Mouse (Mus musculus) hindbrain, embryonic 14.5 days (tissue): Measurements from ENCODE around the gene Afap1l2. TPM values are rescaled to one million over a fixed set of nuclear protein-coding genes. Genes with fewer than 3 reads are reported as not detected.

Experiments used
- ATAC-seq: fragments of 200-750 bp; cut with Nextera tagmentation; 2 replicates; pipeline ENCODE4 v1.8.0; 2017; ENCODE audit warnings: moderate number of reproducible peaks, mild to moderate bottlenecking, moderate TSS enrichment, moderate library complexity; ENCODE audit not compliant: low FRiP score
- DNase-seq: peaks from one replicate; pipeline ENCODE4 v3.0.0-alpha.2; 2015; ENCODE audit warnings: low spot score
- H3K27ac ChIP-seq: fragments of 300-500 bp; sonication (generic); 2 replicates; pipeline ENCODE4 v1.5.1; 2014; ENCODE audit warnings: mild to moderate bottlenecking, moderate library complexity
- H3K27me3 ChIP-seq: fragments of 300-500 bp; sonication (generic); 2 replicates; pipeline ENCODE4 v1.6.1; 2014; ENCODE audit warnings: mild to moderate bottlenecking, low read length, mixed read lengths; ENCODE audit not compliant: control insufficient read depth, insufficient read depth
- H3K36me3 ChIP-seq: fragments of 300-500 bp; sonication (generic); replicated peaks from 2 replicates; pipeline ENCODE4 v1.6.1; 2014; ENCODE audit not compliant: control insufficient read depth, insufficient read depth
- H3K4me1 ChIP-seq: fragments of 300-500 bp; sonication (generic); replicated peaks from 2 replicates; pipeline ENCODE4 v1.6.1; 2014; ENCODE audit warnings: antibody characterized with exemption, low read length, mixed read lengths; ENCODE audit not compliant: control insufficient read depth, insufficient read depth
- H3K4me2 ChIP-seq: fragments of 300-500 bp; sonication (generic); replicated peaks from 2 replicates; pipeline ENCODE4 v1.6.1; 2014; ENCODE audit warnings: mild to moderate bottlenecking, moderate library complexity
- H3K4me3 ChIP-seq: fragments of 300-500 bp; sonication (generic); replicated peaks from 2 replicates; pipeline ENCODE4 v1.5.1; 2014; ENCODE audit warnings: mild to moderate bottlenecking, low read length
- H3K9ac ChIP-seq: fragments of 300-500 bp; sonication (generic); 2 replicates; pipeline ENCODE4 v1.6.1; 2014
- H3K9me3 ChIP-seq: fragments of 300-500 bp; sonication (generic); 2 replicates; pipeline ENCODE4 v1.6.1; 2016; ENCODE audit warnings: low read length; ENCODE audit not compliant: control insufficient read depth
- WGBS: fragments of 180-500 bp; shearing (Covaris S2); extraction: QIAGEN DNeasy Blood & Tissue Kit; methylation state at CpG from one replicate; pipeline ENCODE4 v1.1.7; 2014; 5-methylcytosine and 5-hydroxymethylcytosine counted together
- polyA plus RNA-seq: library from polyadenylated mRNA; unstranded; fragments of >200 nt; fragmentation: Nextera tagmentation; extraction: Ambion mirVana; gene quantifications from 2 replicates; pipeline ENCODE4 v1.2.1, GENCODE M21; 2014

Afap1l2 gene
- polyA plus RNA-seq, 1 experiment from 2014 or later = 13.7 TPM

GRCm38 (mm10) chr19:57036860-57037259 is 28.8 kb upstream of the Afap1l2 start:
- Histone ChIP-seq H3K4me1 (no peaks in the 10 kb centered on the region), H3K9ac (no peak overlapping the region), H3K9me3 (no peaks in the 10 kb centered on the region), H3K36me3 (peaks cover 20% of the 10 kb centered on the region), H3K27me3 (no peaks in the 10 kb centered on the region), H3K4me2 (no peak overlapping the region), H3K27ac (no peak overlapping the region), H3K4me3 (no peak overlapping the region)
- ATAC-seq (no peak), DNase-seq (no peak)
- 76% methylated on average over 15 of the region's 15 CpGs for WGBS

DNA sequence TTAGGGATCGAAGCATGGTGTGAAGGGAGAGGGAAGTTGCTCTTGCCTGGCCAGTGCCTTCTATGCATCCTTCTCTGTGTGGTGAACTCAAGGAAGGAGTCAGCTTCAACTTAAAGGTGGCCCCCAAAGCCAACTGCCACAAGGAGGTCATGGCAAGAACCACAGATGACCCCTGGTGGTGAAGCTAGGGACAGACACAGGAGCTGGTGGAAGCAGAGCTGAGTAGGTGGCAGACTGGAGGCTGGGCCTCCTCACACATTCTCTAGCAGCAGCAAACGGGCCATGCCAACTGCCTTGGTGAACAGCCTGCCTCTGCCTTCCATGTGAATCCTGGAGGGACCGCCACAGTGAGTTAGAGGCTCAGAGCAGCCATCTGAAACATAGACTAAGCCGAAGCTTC is 23.6 kb upstream of the Afap1l2 start:
- H3K36me3 ChIP-seq = no peaks in the 10 kb centered on the region
- H3K27me3 ChIP-seq = no peaks in the 10 kb centered on the region
- no peak overlapping the region for H3K4me2 ChIP-seq
- no peaks in the 10 kb centered on the region for H3K4me1 ChIP-seq
- no peak overlapping the region for H3K27ac ChIP-seq
- no peak for ATAC-seq
- H3K4me3 ChIP-seq = no peak overlapping the region
- no peak for DNase-seq
- 73% methylated on average over 4 of the region's 4 CpGs for WGBS
- no peaks in the 10 kb centered on the region for H3K9me3 ChIP-seq
- no peak overlapping the region for H3K9ac ChIP-seq

- DNase-seq (no peak), ATAC-seq (no peak)
- H3K27ac ChIP-seq = no peak overlapping the region
- 93% methylated on average over 6 of the region's 6 CpGs for WGBS
- no peaks in the 10 kb centered on the region for H3K9me3 ChIP-seq
- H3K36me3 ChIP-seq = no peaks in the 10 kb centered on the region
- no peak overlapping the region for H3K9ac ChIP-seq
- H3K27me3 ChIP-seq = no peaks in the 10 kb centered on the region
- no peak overlapping the region for H3K4me2 ChIP-seq
- no peak overlapping the region for H3K4me3 ChIP-seq
- H3K4me1 ChIP-seq = no peaks in the 10 kb centered on the region
Observed at GRCm38 (mm10) chr19:57029461-57029860, 21.4 kb upstream of the Afap1l2 start.

- H3K4me2 ChIP-seq = no peak overlapping the region
- no peaks in the 10 kb centered on the region for H3K27me3 ChIP-seq
- 27% methylated on average over 8 of the region's 8 CpGs for WGBS
- no peak overlapping the region for H3K9ac ChIP-seq
- H3K36me3 ChIP-seq = no peaks in the 10 kb centered on the region
- H3K4me1 ChIP-seq = no peaks in the 10 kb centered on the region
- H3K4me3 ChIP-seq = no peak overlapping the region
- no peak overlapping the region for H3K27ac ChIP-seq
- ATAC-seq (no peak), DNase-seq (no peak)
- H3K9me3 ChIP-seq = no peaks in the 10 kb centered on the region
Observed at GRCm38 (mm10) chr19:57028327-57029179, 20.5 kb upstream of the Afap1l2 start.

GRCm38 (mm10) chr19:57026501-57026900 is 18.5 kb upstream of the Afap1l2 start:
- Histone ChIP-seq H3K9me3 (no peaks in the 10 kb centered on the region), H3K4me3 (no peak overlapping the region), H3K4me1 (no peaks in the 10 kb centered on the region), H3K36me3 (no peaks in the 10 kb centered on the region), H3K9ac (no peak overlapping the region), H3K4me2 (no peak overlapping the region), H3K27ac (no peak overlapping the region), H3K27me3 (no peaks in the 10 kb centered on the region)
- DNase-seq (no peak), ATAC-seq (no peak)
- 79% methylated on average over 4 of the region's 4 CpGs for WGBS

DNA sequence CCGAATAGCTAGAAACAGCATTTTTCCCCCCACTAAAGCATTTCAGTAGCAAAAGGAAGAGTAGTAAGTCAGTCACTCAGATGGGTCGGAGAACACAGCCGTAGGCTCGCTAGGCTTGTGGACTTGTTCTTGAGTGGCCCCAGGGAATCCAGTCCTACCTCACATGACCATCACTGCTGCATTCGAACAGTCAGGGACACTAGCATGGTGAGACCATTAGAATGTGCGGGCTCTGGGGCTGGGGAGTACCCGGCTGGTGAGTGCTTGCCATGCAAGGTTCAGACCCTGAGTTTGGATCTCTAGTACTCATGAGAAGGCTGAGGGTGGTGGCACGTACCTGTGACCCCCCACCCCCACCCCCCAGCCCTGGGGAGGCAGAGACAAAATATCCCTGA is 9.8 kb upstream of the Afap1l2 start:
- H3K27ac ChIP-seq = no peak overlapping the region
- H3K9ac ChIP-seq = no peak overlapping the region
- H3K4me2 ChIP-seq = no peak overlapping the region
- no peaks in the 10 kb centered on the region for H3K36me3 ChIP-seq
- H3K27me3 ChIP-seq = no peaks in the 10 kb centered on the region
- WGBS = 81% methylated on average over 8 of the region's 8 CpGs
- no peak for DNase-seq
- no peaks in the 10 kb centered on the region; the same call in 1 of the 2 replicates for H3K4me1 ChIP-seq
- no peak for ATAC-seq
- H3K9me3 ChIP-seq = no peaks in the 10 kb centered on the region
- H3K4me3 ChIP-seq = no peak overlapping the region

- DNase-seq (no peak), ATAC-seq (no peak)
- H3K4me3 ChIP-seq = no peak overlapping the region
- WGBS = 47% methylated on average over 15 of the region's 15 CpGs
- H3K9me3 ChIP-seq = no peaks in the 10 kb centered on the region
- H3K27me3 ChIP-seq = no peaks in the 10 kb centered on the region
- H3K27ac ChIP-seq = 0 out of 2 replicates have a peak overlapping the region, but pooled peaks have one; percentile 7
- no peak overlapping the region for H3K9ac ChIP-seq
- no peak overlapping the region for H3K4me2 ChIP-seq
- H3K4me1 ChIP-seq = no peaks in the 10 kb centered on the region; the same call in 1 of the 2 replicates
- no peaks in the 10 kb centered on the region for H3K36me3 ChIP-seq
Observed at GRCm38 (mm10) chr19:57016995-57017784, 9.2 kb upstream of the Afap1l2 start.

- no peak for DNase-seq
Observed at GRCm38 (mm10) chr19:57014808-57015207, 6.8 kb upstream of the Afap1l2 start.

GRCm38 (mm10) chr19:57013271-57013677 is 5.2 kb upstream of the Afap1l2 start:
- no peak overlapping the region for H3K4me3 ChIP-seq
- H3K36me3 ChIP-seq = no peaks in the 10 kb centered on the region
- 35% methylated on average over 6 of the region's 6 CpGs for WGBS
- no peak overlapping the region for H3K9ac ChIP-seq
- H3K4me2 ChIP-seq = no peak overlapping the region
- ATAC-seq (no peak), DNase-seq (no peak)
- no peak overlapping the region for H3K27ac ChIP-seq
- H3K9me3 ChIP-seq = no peaks in the 10 kb centered on the region
- peaks cover under 1% of the 10 kb centered on the region; the same call in 1 of the 2 replicates for H3K4me1 ChIP-seq
- peaks cover 5% of the 10 kb centered on the region; the same call in 1 of the 2 replicates for H3K27me3 ChIP-seq

More at GRCm38 (mm10) chr19:57014808-57015207, 6.8 kb upstream of the Afap1l2 start:
- Histone ChIP-seq H3K4me1 (no peaks in the 10 kb centered on the region; the same call in 1 of the 2 replicates), H3K27ac (no peak overlapping the region), H3K9me3 (no peaks in the 10 kb centered on the region), H3K36me3 (no peaks in the 10 kb centered on the region), H3K4me2 (no peak overlapping the region), H3K9ac (no peak overlapping the region), H3K4me3 (no peak overlapping the region), H3K27me3 (no peaks in the 10 kb centered on the region)
- ATAC-seq = no peak
- 96% methylated on average over 3 of the region's 3 CpGs for WGBS
